Mouse (Mus musculus): ENCODE measurements around the gene Catsperg1.

- TF ChIP-seq CTCF (IDR thresholded peaks at IDR 0.05; ENCODE audit: low read depth, low read length) = no peak
- no peak for TF ChIP-seq POLR2A (IDR thresholded peaks at IDR 0.05; ENCODE audit: insufficient read depth, low read length)
These were observed 50.9 kb downstream of the Catsperg1 start for GRCm38 (mm10) chr7:29162750-29163525.
